Mouse (Mus musculus) cerebellum, adult 18-20 months (tissue): Measurements from ENCODE around the gene Cltrn.

Experiments used
- DNase-seq, 2 experiments: peaks; one replicate each; pipeline ENCODE4 v3.0.0; 2021

Gene Cltrn

GRCm38 (mm10) chrX:164145463-164146250 is 57.0 kb downstream of the Cltrn start:
- DNase-seq, result no peak

- no peak for DNase-seq
These were observed 64.1 kb downstream of the Cltrn start for GRCm38 (mm10) chrX:164152703-164153102.

GRCm38 (mm10) chrX:164153606-164154005 is 65.0 kb downstream of the Cltrn start:
- no peak for DNase-seq

DNA sequence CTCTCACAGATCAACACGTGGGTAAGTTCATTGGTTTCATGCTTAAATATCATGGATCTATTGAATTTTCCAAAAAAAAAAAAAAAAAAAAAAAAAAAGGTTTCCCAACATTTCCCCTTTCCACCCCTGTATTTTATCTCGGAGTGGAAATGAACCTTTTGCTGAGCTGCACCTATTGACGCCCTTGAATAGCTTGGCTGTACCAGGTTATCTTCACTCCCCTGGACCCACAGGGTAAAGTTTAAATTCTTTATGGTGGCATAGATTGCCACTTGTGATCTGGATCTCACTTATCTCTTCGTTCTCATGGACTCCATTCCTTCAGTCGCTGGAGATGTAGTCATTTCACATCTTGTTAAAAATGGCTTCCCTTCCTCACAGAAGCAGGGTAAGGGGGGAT is 66.0 kb downstream of the Cltrn start:
- no peak for DNase-seq

GRCm38 (mm10) chrX:164164681-164165080 is 76.1 kb downstream of the Cltrn start:
- no peak for DNase-seq
